Mouse (Mus musculus) thymus, postnatal 14 days (tissue): ENCODE results near the gene Slc41a1.

Source experiments
- DNase-seq: peaks from one replicate; pipeline ENCODE4 v3.0.0; 2021

Gene Slc41a1

GRCm38 (mm10) chr1:131828297-131829126 is 1.2 kb downstream of the Slc41a1 start:
- peak; percentile 59 for DNase-seq

DNA sequence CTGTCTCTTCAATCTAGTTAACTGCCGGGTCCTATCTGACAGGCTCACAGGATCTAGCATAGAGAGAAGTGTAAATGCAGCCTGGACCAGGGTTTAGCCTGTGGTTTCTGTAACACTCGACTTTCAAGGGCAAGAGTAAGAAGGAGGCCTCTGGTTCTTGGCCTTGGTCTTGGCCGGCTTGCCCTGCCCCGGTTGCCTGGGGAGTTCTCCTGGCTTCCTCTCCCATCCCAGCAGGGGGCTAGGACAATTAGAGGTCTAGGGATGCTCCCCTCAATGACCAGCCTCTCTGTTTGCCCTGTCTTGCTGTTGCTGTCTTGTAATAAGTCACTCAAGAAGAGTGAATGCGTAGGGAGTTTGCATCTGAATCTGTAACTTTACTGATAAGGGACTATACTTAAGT is 2.0 kb downstream of the Slc41a1 start:
- no peak for DNase-seq

GRCm38 (mm10) chr1:131830561-131830960 is 3.3 kb downstream of the Slc41a1 start:
- DNase-seq = no peak

DNA sequence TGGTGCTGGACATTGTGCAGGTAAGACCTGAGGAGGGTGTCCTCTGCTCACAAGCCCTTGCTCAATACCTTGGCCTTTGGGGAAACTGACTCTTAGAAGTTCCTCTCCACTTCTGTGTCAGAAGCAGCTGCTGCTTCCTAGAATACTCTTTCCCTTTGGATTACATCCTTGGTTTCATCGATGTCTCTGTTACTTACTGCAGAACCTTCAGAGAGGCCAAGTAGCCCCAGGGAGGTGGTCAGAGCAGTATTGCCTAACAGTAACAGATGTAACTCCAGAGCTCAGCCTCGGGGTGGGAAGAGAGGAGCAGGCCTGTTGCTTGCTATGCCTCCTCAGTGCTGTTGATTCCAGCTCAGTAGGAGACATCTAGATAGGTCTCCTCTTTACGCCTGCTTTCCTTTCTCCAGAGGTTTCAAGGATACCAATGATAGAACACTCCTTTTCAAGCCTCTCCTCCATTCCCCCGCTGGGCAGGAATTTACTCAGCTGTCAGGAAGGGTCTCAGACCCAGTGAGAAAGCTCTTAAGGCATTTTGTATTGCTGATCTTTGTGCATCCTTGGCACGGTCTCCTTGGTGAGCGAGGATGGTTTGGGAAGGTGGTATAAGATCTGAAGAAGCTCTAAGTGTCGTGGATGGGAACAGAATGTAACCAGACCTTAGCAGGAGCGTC is 3.8 kb downstream of the Slc41a1 start:
- DNase-seq = no peak

DNA sequence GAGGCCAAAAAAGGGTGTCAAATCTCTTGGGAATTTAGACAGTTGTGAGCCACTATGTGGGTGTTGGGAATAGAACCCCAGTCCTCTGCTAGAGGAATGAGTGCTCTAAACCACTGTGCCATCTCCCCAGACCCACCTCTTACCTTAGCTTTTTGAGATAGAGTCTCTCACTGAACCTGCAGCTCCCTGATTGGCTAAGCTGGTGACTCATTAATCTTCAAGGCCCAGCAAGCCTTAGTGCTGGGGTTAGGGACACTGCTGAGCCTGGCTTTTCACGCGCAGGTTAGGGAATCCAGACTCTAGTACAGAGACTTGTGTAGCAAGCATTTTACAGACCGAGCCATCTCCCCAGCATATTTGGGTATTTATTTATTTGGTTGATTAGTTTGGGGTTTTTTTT is 9.7 kb downstream of the Slc41a1 start:
- no peak for DNase-seq

- DNase-seq = no peak
These were observed 11.2 kb downstream of the Slc41a1 start for GRCm38 (mm10) chr1:131838542-131838941.

DNA sequence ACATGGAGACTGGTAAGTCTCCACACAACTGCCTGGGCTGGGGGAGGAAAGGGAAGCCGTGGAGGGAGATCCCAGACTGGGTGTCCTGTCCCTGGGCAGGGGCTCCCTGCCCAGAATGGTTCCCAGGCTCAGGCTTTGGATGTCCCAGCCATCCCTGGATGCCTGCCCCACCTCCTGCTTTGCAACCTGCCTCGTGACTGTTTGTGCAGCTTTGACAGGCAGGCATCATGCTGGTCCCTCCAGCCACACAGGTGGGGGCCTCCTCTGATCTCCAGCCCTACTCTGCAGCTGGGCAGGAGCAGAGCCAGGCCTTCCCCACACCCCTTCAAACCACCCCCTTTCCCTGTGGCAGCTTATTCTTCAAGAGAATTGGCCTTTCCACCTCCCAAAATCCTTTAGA is 12.0 kb downstream of the Slc41a1 start:
- DNase-seq = no peak

GRCm38 (mm10) chr1:131842221-131842620 is 14.9 kb downstream of the Slc41a1 start:
- DNase-seq = no peak

DNA sequence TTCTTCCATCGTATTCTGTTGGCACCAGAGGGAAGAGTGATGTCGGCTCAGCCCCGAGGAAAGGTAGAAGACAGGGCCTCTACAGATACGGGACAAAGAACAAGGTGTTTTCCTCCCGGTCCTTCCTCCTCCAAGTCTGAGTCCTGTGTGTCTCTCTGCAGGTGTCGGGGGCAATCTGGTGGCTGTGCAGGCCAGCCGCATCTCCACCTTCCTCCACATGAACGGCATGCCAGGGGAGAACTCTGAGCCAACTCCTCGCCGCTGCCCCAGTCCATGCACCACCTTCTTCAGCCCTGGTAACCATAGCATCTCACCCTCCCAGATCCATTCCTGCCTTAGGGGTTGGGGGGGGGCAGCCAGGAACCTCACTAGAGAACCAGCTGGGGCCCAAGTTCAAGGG is 16.5 kb downstream of the Slc41a1 start:
- no peak for DNase-seq

DNA sequence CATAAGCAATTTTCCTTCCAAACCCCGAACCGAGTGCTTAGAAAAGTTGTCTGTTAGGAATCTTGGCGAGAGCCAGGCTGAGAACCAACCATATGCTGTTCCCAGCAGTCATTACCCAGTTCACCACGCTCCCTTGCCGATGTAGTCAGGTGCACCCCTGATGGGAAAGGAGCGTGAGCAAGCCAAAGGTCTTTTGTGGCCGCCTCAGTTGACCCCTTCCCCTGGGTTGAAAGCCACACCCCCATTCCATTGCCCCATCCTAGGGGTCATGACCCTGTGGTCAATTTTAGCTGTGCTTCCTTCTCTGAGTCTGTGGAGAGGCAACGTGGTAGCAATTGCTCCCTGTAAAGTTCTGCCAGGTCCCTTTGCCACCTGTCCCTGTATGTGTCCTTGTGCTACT is 17.6 kb downstream of the Slc41a1 start:
- DNase-seq = no peak

DNA sequence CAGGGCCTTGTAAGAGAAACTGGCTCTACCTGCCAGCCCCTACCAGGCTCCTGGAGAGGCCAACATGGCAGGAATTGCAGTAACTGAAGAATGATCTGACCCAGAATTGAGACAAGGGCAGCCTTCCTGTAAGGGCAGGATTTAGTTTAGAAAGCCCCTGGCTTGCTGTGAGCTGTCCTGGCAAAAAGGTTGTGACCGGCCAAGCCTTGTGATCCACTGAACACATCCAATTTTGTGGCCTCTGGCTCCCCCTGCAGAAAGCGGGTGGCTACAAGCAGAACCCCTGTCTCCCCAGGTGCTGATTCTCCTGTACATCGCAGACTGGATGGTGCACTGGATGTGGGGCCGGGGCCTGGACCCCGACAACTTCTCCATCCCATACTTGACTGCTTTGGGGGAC is 19.0 kb downstream of the Slc41a1 start:
- peak; percentile 66 for DNase-seq

GRCm38 (mm10) chr1:131861811-131862210 is 34.5 kb downstream of the Slc41a1 start:
- DNase-seq = no peak

DNA sequence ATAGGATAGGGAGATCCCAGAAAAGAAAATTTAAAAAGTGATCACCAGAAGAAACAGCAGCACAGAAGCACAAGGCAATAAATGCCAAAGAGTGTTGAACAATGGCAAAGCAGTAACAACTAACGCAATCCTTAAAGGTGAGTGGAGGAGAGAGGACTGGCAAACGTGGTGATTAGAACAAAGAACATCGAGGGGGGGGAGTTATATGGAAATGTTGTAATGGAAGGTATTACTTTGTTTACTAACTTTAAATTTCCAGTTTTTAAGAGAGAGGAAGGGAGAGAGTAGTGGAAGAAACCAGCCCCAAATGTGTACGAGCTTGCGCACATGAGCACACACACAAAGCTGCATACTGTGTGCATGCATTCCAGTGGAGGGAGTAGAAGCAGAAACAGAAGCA is 38.3 kb downstream of the Slc41a1 start:
- no peak for DNase-seq

DNA sequence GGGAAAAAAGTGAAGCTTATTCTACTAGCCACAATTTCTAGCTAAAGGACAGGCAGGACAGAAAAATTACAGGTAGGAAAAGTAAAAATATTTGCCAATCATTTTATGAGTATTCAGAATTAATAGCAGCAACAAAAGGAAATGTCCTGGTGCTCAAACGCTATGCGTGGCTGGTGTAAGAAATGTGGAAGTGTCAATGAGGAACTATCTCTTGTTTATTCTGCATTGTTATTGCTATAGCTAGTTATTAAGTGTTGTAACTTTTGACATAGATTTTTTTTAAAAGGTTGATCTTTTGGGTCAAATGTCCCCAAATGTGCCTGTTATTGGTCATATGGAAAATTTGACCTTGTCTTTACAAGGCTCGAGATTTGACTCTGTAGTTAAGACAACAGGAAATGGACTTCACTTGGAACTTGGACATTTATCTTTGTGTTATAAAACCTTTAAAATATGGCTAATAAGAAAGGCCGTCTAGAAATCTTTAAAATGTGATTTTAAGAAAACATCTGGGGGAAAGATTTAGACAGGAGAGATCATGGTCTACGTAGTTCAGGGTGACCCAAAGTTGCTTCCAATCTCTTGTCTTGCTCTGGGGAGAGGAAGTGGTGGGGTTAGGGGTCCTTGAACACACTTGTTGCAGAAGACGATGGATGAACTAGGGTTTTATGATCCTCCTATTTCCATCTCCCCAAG is 39.2 kb downstream of the Slc41a1 start:
- peak; percentile 13 for DNase-seq

DNA sequence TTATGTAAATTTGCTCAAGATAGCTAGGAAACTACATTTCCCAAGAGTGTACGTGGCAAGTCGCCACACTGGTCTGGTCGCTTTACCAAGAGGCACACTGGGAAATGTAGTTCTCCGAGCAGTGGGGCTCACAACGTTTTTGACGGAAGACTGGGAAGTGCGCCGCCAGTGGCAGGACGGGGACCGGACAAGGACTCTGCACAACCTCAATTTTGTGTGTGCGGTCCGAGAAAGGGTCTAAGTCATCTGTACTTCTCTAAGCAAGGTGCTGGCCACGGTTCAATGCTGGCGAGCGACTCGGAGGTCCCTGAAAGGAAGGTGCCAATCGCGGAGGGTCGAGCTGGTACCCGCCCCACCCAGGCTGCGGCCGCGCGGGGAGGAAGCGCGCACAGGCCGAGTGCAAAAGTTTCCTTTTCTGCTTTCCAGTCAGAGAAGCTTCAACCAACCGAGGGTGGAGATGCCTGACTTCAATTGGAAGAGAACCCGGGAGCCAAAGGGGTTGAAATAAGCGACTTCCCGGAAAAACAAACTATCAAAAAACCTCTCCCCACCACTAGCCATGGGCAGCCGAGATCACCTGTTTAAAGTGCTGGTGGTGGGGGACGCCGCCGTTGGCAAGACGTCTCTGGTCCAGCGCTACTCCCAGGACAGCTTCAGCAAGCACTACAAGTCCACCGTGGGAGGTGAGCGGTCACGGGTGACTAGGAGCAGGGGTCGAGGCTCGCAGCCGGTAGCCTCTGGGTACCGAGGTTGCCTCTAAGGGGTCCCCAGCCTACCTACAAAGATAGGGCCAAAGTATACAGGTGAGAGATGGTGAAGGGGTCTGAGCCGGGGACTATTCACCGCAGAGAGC is 40.0 kb downstream of the Slc41a1 start, which contains the start of gene Rab29:
TSS of gene Rab29 (plus strand) at position 132 of the 853 bp plus-strand sequence.
- peak; percentile 92 for DNase-seq

- peak; percentile 36 for DNase-seq
These were observed 40.6 kb downstream of the Slc41a1 start for GRCm38 (mm10) chr1:131867946-131868290.

DNA sequence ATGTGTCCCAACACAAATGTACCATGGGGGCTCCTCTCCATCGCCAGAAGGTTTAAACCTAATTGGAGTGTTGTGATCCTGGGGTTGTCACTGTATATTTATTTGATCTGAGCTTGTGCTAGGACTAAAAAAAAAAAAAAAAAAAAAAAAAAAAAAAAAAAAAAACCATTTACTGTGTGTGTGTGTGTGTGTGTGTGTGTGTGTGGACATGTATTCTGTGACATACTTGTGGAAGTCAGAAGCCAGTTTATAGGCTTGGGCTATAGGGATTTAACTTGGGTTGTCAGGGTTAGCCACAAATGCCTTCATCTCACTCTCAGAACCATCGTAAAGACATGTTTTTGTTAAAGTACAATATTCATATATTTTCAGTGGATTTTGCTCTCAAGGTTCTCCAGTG is 42.3 kb downstream of the Slc41a1 start:
- DNase-seq = no peak

GRCm38 (mm10) chr1:131872856-131873255 is 45.6 kb downstream of the Slc41a1 start:
- DNase-seq = no peak

- no peak for DNase-seq
These were observed 52.5 kb downstream of the Slc41a1 start for GRCm38 (mm10) chr1:131879816-131880215.

- peak; percentile 61 for DNase-seq
These were observed 55.5 kb downstream of the Slc41a1 start for GRCm38 (mm10) chr1:131882787-131883186.

DNA sequence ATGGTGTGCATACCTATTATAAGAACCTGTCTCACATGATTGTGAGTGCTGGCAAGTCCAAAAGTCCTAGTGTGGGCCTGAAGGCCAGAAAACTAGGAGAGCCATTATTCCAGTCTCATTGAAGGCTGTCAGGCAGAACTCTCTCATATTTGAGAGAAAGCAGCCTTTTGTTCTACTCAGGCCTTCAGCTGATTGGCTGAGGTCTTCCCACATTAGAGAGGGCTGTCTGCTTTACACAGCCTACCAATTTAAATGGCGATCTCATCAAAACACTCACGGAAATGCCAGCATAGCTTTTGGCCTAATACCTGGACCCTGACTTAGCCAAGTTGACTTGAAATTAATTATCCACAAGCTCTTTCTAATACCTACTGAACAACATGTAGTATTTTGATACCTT is 58.9 kb downstream of the Slc41a1 start:
- no peak for DNase-seq

DNA sequence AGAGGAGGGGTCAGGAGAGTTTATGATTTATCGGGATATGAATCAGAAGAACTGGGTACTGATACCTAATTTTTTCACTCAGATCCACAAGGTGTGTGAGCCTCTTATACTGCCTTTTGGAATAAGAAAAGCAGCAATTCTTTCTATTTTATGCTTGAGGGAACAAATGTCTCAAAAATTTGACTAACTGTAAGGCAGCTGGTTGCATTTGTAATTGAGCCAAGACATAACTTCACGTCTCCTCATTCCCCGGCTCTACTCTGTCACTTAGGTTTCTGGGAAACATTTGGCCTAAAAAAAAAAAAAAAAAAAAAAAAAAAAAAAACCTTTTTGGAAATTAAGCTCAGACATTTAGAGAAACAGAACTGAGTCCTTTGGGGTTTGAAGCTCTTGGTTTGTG is 59.3 kb downstream of the Slc41a1 start:
- DNase-seq = no peak
